Mouse (Mus musculus): Measurements from ENCODE around the gene Lgi2. TPM values are rescaled to one million over a fixed set of nuclear protein-coding genes. Genes with fewer than 3 reads are reported as not detected.

The Lgi2 gene
- polyA plus RNA-seq, 1 experiment from 2014 or later, result 1.2 TPM

DNA sequence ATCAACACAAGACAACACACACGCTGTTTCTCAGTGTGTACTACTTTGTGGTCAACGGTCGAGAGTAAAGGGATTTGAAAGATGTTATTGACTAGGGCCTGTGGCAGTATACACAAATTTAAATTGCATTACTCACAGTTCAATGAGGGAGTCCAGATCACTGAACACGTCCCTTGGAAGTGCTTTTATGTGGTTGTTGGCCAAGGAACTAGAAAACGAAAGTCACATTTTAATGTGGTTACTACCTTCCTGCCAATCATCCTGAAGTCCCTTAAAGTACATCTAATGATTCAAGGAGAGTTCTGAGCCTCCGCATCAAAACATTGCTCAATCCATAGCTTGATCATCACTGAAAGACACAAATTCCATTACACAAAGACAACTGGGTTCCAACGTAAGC is 10.7 kb downstream of the Lgi2 start:
- ATAC-seq (ENCODE audit: insufficient number of reproducible peaks, low FRiP score, low TSS enrichment, low read depth) (no peak), DNase-seq (ENCODE audit: low spot score) (no peak)
- no peak overlapping the region for H3K4me2 ChIP-seq (ENCODE audit: low read depth, severe bottlenecking)
- WGBS, result 86% methylated on average over 7 of the region's 7 CpGs
- H3K4me3 ChIP-seq (ENCODE audit: low read depth, low read length), result no peak overlapping the region
- H3K27me3 ChIP-seq (ENCODE audit: control insufficient read depth, insufficient read depth, low read length), result no peaks in the 10 kb centered on the region
- H3K4me1 ChIP-seq (ENCODE audit: control insufficient read depth, insufficient read depth, low read length), result no peaks in the 10 kb centered on the region
- no peaks in the 10 kb centered on the region for H3K36me3 ChIP-seq (ENCODE audit: control insufficient read depth, insufficient read depth, low read length)
- H3K9ac ChIP-seq (ENCODE audit: low read length), result no peak overlapping the region
- no peaks in the 10 kb centered on the region for H3K9me3 ChIP-seq (ENCODE audit: control insufficient read depth, low read length)
- no peak overlapping the region for H3K27ac ChIP-seq (replicated peaks; ENCODE audit: low read depth, low read length)

- H3K36me3 ChIP-seq (ENCODE audit: control insufficient read depth, insufficient read depth, low read length), result no peaks in the 10 kb centered on the region
- no peaks in the 10 kb centered on the region for H3K27me3 ChIP-seq (ENCODE audit: control insufficient read depth, insufficient read depth, low read length)
- no peak overlapping the region for H3K4me2 ChIP-seq (ENCODE audit: low read depth, severe bottlenecking)
- H3K27ac ChIP-seq (replicated peaks; ENCODE audit: low read depth, low read length), result no peak overlapping the region
- 91% methylated on average over 3 of the region's 3 CpGs for WGBS
- H3K9ac ChIP-seq (ENCODE audit: low read length), result no peak overlapping the region
- H3K4me3 ChIP-seq (ENCODE audit: low read depth, low read length), result no peak overlapping the region
- H3K4me1 ChIP-seq (ENCODE audit: control insufficient read depth, insufficient read depth, low read length), result no peaks in the 10 kb centered on the region
- H3K9me3 ChIP-seq (ENCODE audit: control insufficient read depth, low read length), result no peaks in the 10 kb centered on the region
- ATAC-seq (ENCODE audit: insufficient number of reproducible peaks, low FRiP score, low TSS enrichment, low read depth) (no peak), DNase-seq (ENCODE audit: low spot score) (no peak)
Measured at GRCm38 (mm10) chr5:52551318-52551632, 15.0 kb downstream of the Lgi2 start.

DNA sequence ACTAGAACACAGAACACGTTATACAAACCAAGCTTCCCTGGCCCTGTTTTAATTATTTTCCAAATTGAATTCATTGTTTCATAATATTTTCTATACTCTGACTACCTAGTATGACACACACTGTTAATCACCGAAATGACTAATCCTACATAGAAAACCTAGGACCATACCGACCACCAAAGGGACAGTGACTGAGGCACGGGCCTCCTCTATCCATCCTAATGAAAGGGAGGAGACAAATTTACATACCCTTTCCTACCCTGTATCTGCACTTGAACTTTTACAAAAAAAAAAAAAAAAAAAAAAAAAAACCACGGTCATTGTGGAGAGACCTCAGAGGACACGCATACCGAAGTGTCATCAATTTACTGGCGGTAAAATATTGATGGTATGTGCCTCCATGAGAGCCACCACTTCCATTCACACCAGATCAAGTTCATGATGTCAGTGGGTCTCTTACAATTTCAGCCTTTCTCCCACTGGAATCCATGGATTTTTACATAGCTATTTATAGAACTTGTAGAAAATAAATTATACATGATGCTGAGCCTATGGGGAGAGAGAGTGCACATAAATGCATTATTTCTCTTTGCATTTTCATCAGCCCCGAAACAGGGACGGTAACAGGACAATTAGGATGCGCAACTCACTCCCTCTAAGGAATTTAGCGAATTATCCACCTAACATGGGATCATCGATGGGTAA is 15.5 kb downstream of the Lgi2 start:
- H3K27me3 ChIP-seq (ENCODE audit: control insufficient read depth, insufficient read depth, low read length), result no peaks in the 10 kb centered on the region
- no peaks in the 10 kb centered on the region for H3K36me3 ChIP-seq (ENCODE audit: control insufficient read depth, insufficient read depth, low read length)
- ATAC-seq (ENCODE audit: insufficient number of reproducible peaks, low FRiP score, low TSS enrichment, low read depth) (no peak), DNase-seq (ENCODE audit: low spot score) (no peak)
- 90% methylated on average over 13 of the region's 13 CpGs for WGBS
- H3K9ac ChIP-seq (ENCODE audit: low read length), result no peak overlapping the region
- no peak overlapping the region for H3K4me3 ChIP-seq (ENCODE audit: low read depth, low read length)
- H3K9me3 ChIP-seq (ENCODE audit: control insufficient read depth, low read length), result no peaks in the 10 kb centered on the region
- H3K4me2 ChIP-seq (ENCODE audit: low read depth, severe bottlenecking), result no peak overlapping the region
- H3K27ac ChIP-seq (replicated peaks; ENCODE audit: low read depth, low read length), result no peak overlapping the region
- no peaks in the 10 kb centered on the region for H3K4me1 ChIP-seq (ENCODE audit: control insufficient read depth, insufficient read depth, low read length)

DNA sequence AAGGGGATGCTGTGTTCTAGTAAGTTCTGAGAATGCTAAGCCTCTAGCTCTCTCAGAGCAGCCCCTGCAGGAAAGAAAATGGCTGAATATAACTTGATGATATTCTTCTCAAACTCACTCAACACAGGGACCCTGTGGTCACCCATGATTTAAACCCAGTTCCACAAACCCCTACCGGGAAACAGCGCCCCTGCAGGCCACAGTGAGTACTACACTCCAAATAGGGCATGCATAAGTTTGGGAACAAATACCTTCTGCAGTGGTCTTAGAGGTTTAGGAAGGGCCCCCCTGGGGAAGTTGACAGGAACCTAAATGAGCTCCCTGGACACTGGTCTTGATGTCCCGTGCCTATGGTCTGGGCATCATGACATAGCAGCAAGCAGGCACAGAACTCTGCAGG is 19.3 kb downstream of the Lgi2 start:
- ATAC-seq (ENCODE audit: insufficient number of reproducible peaks, low FRiP score, low TSS enrichment, low read depth) (no peak), DNase-seq (ENCODE audit: low spot score) (peak; percentile 58)
- H3K4me3 ChIP-seq (ENCODE audit: low read depth, low read length), result no peak overlapping the region
- H3K4me2 ChIP-seq (ENCODE audit: low read depth, severe bottlenecking), result no peak overlapping the region
- H3K4me1 ChIP-seq (ENCODE audit: control insufficient read depth, insufficient read depth, low read length), result no peaks in the 10 kb centered on the region
- no peaks in the 10 kb centered on the region for H3K27me3 ChIP-seq (ENCODE audit: control insufficient read depth, insufficient read depth, low read length)
- H3K27ac ChIP-seq (replicated peaks; ENCODE audit: low read depth, low read length), result no peak overlapping the region
- no peak overlapping the region for H3K9ac ChIP-seq (ENCODE audit: low read length)
- H3K36me3 ChIP-seq (ENCODE audit: control insufficient read depth, insufficient read depth, low read length), result no peaks in the 10 kb centered on the region
- WGBS, result 43% methylated on average over 3 of the region's 3 CpGs
- H3K9me3 ChIP-seq (ENCODE audit: control insufficient read depth, low read length), result no peaks in the 10 kb centered on the region

DNA sequence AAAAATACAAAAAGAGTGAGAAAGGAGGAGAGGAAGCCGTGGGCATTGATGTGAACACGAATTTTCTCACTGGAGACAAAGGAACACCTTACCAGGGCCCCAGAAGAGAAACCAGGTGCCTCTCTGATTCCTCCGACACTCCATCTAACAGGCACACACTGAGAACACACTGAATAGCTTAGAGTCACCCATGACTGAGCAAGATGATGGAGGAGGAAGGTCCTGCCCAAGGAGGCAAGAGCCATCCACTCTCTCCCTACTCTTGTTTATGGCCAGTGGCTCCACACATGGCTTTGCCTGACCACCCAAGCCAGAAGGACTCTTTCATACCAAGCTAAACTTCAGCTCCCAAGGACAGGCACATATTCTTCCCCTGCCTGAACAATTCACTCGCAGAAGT is 22.5 kb downstream of the Lgi2 start:
- ATAC-seq (ENCODE audit: insufficient number of reproducible peaks, low FRiP score, low TSS enrichment, low read depth) (no peak), DNase-seq (ENCODE audit: low spot score) (no peak)
- 84% methylated on average over 4 of the region's 4 CpGs for WGBS
- Histone ChIP-seq H3K27me3 (ENCODE audit: control insufficient read depth, insufficient read depth, low read length) (no peaks in the 10 kb centered on the region), H3K4me3 (ENCODE audit: low read depth, low read length) (no peak overlapping the region), H3K27ac (replicated peaks; ENCODE audit: low read depth, low read length) (no peak overlapping the region), H3K36me3 (ENCODE audit: control insufficient read depth, insufficient read depth, low read length) (no peaks in the 10 kb centered on the region), H3K4me2 (ENCODE audit: low read depth, severe bottlenecking) (no peak overlapping the region), H3K9me3 (ENCODE audit: control insufficient read depth, low read length) (no peaks in the 10 kb centered on the region), H3K4me1 (ENCODE audit: control insufficient read depth, insufficient read depth, low read length) (no peaks in the 10 kb centered on the region), H3K9ac (ENCODE audit: low read length) (no peak overlapping the region)

DNA sequence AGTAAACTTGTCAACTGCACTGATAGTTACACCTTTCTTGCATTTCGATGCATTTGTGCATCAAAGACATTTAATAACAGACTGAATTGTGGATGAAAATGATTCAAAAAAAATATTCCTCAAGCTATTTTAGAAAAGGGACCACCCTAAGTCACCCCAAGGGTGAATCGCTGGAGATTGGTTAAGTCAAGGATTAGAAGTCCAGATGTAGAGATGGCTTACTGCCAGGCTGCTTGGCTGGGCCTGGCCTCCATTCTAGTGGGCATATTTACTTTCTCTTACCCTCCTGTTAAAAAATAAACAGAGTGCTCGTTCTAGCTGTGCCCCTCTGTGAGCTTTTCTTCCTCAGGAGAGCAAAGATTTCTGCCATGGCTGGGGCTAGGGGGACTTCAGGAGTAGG is 26.1 kb downstream of the Lgi2 start:
- no peaks in the 10 kb centered on the region for H3K9me3 ChIP-seq (ENCODE audit: control insufficient read depth, low read length)
- H3K36me3 ChIP-seq (ENCODE audit: control insufficient read depth, insufficient read depth, low read length), result no peaks in the 10 kb centered on the region
- ATAC-seq (ENCODE audit: insufficient number of reproducible peaks, low FRiP score, low TSS enrichment, low read depth) (no peak), DNase-seq (ENCODE audit: low spot score) (no peak)
- 64% methylated on average over 3 of the region's 3 CpGs for WGBS
- H3K4me2 ChIP-seq (ENCODE audit: low read depth, severe bottlenecking), result no peak overlapping the region
- H3K4me1 ChIP-seq (ENCODE audit: control insufficient read depth, insufficient read depth, low read length), result no peaks in the 10 kb centered on the region
- H3K27me3 ChIP-seq (ENCODE audit: control insufficient read depth, insufficient read depth, low read length), result no peaks in the 10 kb centered on the region
- H3K9ac ChIP-seq (ENCODE audit: low read length), result no peak overlapping the region
- no peak overlapping the region for H3K27ac ChIP-seq (replicated peaks; ENCODE audit: low read depth, low read length)
- no peak overlapping the region for H3K4me3 ChIP-seq (ENCODE audit: low read depth, low read length)

- H3K36me3 ChIP-seq (ENCODE audit: control insufficient read depth, insufficient read depth, low read length), result no peaks in the 10 kb centered on the region
- H3K4me1 ChIP-seq (ENCODE audit: control insufficient read depth, insufficient read depth, low read length), result no peaks in the 10 kb centered on the region
- no peak for DNase-seq (ENCODE audit: low spot score)
- no peaks in the 10 kb centered on the region for H3K9me3 ChIP-seq (ENCODE audit: control insufficient read depth, low read length)
- no peak for ATAC-seq (ENCODE audit: insufficient number of reproducible peaks, low FRiP score, low TSS enrichment, low read depth)
- H3K9ac ChIP-seq (ENCODE audit: low read length), result no peak overlapping the region
- no peaks in the 10 kb centered on the region for H3K27me3 ChIP-seq (ENCODE audit: control insufficient read depth, insufficient read depth, low read length)
- H3K4me3 ChIP-seq (ENCODE audit: low read depth, low read length), result no peak overlapping the region
- no peak overlapping the region for H3K27ac ChIP-seq (replicated peaks; ENCODE audit: low read depth, low read length)
- H3K4me2 ChIP-seq (ENCODE audit: low read depth, severe bottlenecking), result no peak overlapping the region
Measured at GRCm38 (mm10) chr5:52539483-52539882, 26.8 kb downstream of the Lgi2 start.

GRCm38 (mm10) chr5:52537024-52537423 is 29.2 kb downstream of the Lgi2 start:
- Histone ChIP-seq H3K4me2 (ENCODE audit: low read depth, severe bottlenecking) (no peak overlapping the region), H3K27me3 (ENCODE audit: control insufficient read depth, insufficient read depth, low read length) (no peaks in the 10 kb centered on the region), H3K9me3 (ENCODE audit: control insufficient read depth, low read length) (no peaks in the 10 kb centered on the region), H3K9ac (ENCODE audit: low read length) (no peak overlapping the region), H3K36me3 (ENCODE audit: control insufficient read depth, insufficient read depth, low read length) (no peaks in the 10 kb centered on the region), H3K4me1 (ENCODE audit: control insufficient read depth, insufficient read depth, low read length) (no peaks in the 10 kb centered on the region), H3K4me3 (ENCODE audit: low read depth, low read length) (no peak overlapping the region), H3K27ac (replicated peaks; ENCODE audit: low read depth, low read length) (no peak overlapping the region)
- 80% methylated on average over 7 of the region's 7 CpGs for WGBS
- no peak for DNase-seq (ENCODE audit: low spot score)
- ATAC-seq (ENCODE audit: insufficient number of reproducible peaks, low FRiP score, low TSS enrichment, low read depth), result no peak

Data from limb, embryonic 11.5 days (tissue).